Mouse (Mus musculus): ENCODE measurements around the gene Hist1h2af.

DNA sequence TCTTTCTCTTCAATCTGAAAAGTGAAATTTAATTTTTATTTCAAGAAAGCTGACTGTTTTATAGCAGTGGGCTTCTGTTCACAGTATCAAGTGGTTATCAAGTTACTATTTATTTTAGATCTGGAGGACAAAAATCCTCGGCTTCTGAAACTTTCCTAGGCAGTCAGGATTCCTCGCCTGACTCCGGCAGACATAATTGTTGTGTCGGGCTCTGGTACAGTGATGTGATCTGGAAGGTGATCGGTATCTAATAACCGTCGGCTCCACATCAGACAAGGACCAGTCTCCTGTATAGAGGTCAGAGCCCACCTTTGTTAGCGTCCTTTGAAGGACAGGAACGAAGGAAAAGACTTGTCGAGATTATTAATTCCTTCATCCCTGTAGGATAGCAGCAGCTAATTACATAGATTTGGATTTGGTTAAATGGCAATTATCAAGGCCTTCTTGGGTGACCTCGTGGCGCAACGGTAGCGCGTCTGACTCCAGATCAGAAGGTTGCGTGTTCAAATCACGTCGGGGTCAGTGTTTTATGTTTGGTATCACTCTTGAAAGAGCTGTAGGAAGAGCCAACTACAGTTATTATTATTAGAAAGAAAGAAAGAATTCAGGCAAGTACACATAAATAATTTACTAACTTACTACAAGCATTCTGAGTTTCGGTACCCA, 35.9 kb upstream of the Hist1h2af start:
- no peak for TF ChIP-seq CTCF (IDR thresholded peaks at IDR 0.05; ENCODE audit: borderline replicate concordance, insufficient read depth, low read length)
- no peak for TF ChIP-seq POLR2A (IDR thresholded peaks at IDR 0.05; ENCODE audit: low read depth, low read length)
